8 mouse cellular contexts compared by ENCODE assay signal in genomic region chr4:57166922-57167870, GRCm38 (mm10). TPM values are rescaled to one million over a fixed set of nuclear protein-coding genes. Genes with fewer than 3 reads are reported as not detected.
A peak's percentile ranks its signal among the peaks of the same experiment; 100 is the strongest.
DNase-seq lines count a peak whose midpoint lies in the region; ATAC-seq and TF ChIP-seq lines count a peak whose summit lies in the region.

No protein-coding gene starts in this region.

- no peak overlapping the region for H3K4me2 ChIP-seq in hindbrain, embryonic 14.5 days (replicated peaks)
- H3K4me2 ChIP-seq in hindbrain, embryonic 16.5 days (ENCODE audit: low read length), result no peak overlapping the region

- DNase-seq in hindbrain, embryonic 14.5 days (ENCODE audit: low spot score), result peak; percentile 56
- DNase-seq in brain, embryonic 14.5 days (ENCODE audit: low read depth), result peak; percentile 34
- peak; percentile 33 for DNase-seq in kidney, adult 9 months
- peak; percentile 47 for DNase-seq in splenic B cell, adult 2 months (ENCODE audit: low read depth, low spot score)
- no peak for DNase-seq in heart, adult 18-20 months
- DNase-seq in heart, postnatal 36 days, result no peak
- DNase-seq in left cerebral cortex, postnatal 4 days, result no peak

- ATAC-seq in hindbrain, embryonic 14.5 days (ENCODE audit: low FRiP score), result no peak
- no peak for ATAC-seq in hindbrain, embryonic 16.5 days

- no peak overlapping the region for H3K4me3 ChIP-seq in hindbrain, embryonic 14.5 days (replicated peaks; ENCODE audit: low read length)
- no peak overlapping the region for H3K4me3 ChIP-seq in hindbrain, embryonic 16.5 days (ENCODE audit: low read length)

- no peak for TF ChIP-seq POLR2A in brain, embryonic 14.5 days (IDR thresholded peaks at IDR 0.05; ENCODE audit: borderline replicate concordance, extremely low read depth, insufficient read depth, insufficient read length, poor library complexity, severe bottlenecking)

- intact Hi-C loops in heart, postnatal 36 days (cut with DNase I), result no loop called here
- intact Hi-C loops in left cerebral cortex, postnatal 4 days (cut with DNase I), result no loop called here

- no peak overlapping the region for H3K27ac ChIP-seq in hindbrain, embryonic 14.5 days
- no peak overlapping the region for H3K27ac ChIP-seq in hindbrain, embryonic 16.5 days (ENCODE audit: low read depth, low read length)

- H3K36me3 ChIP-seq in hindbrain, embryonic 14.5 days (replicated peaks; ENCODE audit: control insufficient read depth, insufficient read depth), result no peaks in the 10 kb centered on the region
- no peaks in the 10 kb centered on the region for H3K36me3 ChIP-seq in hindbrain, embryonic 16.5 days (ENCODE audit: control insufficient read depth, insufficient read depth, low read length)
- no peaks in the 10 kb centered on the region for H3K36me3 ChIP-seq in splenic B cell, adult 2 months (ENCODE audit: control insufficient read depth, insufficient read depth, low read length, poor library complexity, severe bottlenecking)

- no peaks in the 10 kb centered on the region for H3K27me3 ChIP-seq in hindbrain, embryonic 14.5 days (ENCODE audit: control insufficient read depth, insufficient read depth, low read length)
- no peaks in the 10 kb centered on the region for H3K27me3 ChIP-seq in hindbrain, embryonic 16.5 days (replicated peaks; ENCODE audit: control insufficient read depth, insufficient read depth, low read length)
- no peaks in the 10 kb centered on the region for H3K27me3 ChIP-seq in splenic B cell, adult 2 months (ENCODE audit: control insufficient read depth, insufficient read depth, low read length, poor library complexity, severe bottlenecking)

- 60% methylated on average over 12 of the region's 12 CpGs for WGBS in hindbrain, embryonic 14.5 days
- 55% methylated on average over 12 of the region's 12 CpGs for WGBS in hindbrain, embryonic 16.5 days

- peak; percentile 24; the same call in 1 of the 2 replicates for TF ChIP-seq CTCF in brain, embryonic 14.5 days (IDR thresholded peaks at IDR 0.05; ENCODE audit: borderline replicate concordance, extremely low read depth, insufficient read depth, insufficient read length)

- no peaks in the 10 kb centered on the region for H3K9me3 ChIP-seq in hindbrain, embryonic 14.5 days (ENCODE audit: control insufficient read depth, low read length)
- H3K9me3 ChIP-seq in hindbrain, embryonic 16.5 days (ENCODE audit: control insufficient read depth, low read length), result no peaks in the 10 kb centered on the region

- no peak overlapping the region for H3K9ac ChIP-seq in hindbrain, embryonic 14.5 days
- no peak overlapping the region for H3K9ac ChIP-seq in hindbrain, embryonic 16.5 days (ENCODE audit: low read depth, low read length)

- H3K4me1 ChIP-seq in hindbrain, embryonic 14.5 days (replicated peaks; ENCODE audit: control insufficient read depth, insufficient read depth, low read length), result 0 out of 2 replicates have a peak, but pooled peaks cover 6% of the 10 kb centered on the region
- H3K4me1 ChIP-seq in hindbrain, embryonic 16.5 days (ENCODE audit: control insufficient read depth, insufficient read depth, low read depth, low read length), result peaks cover 7% of the 10 kb centered on the region

RNA-seq across cellular contexts. Expression of gene Epb41l4b, which starts 24.0 kb away (rescaled TPM):
- polyA plus RNA-seq in hindbrain, embryonic 14.5 days (2014; fragmentation: Nextera tagmentation; extraction: Ambion mirVana), result 3.8 and 4.2 TPM in 2 replicates
- 2.8 and 3.4 TPM in 2 replicates for polyA plus RNA-seq in hindbrain, embryonic 16.5 days (2015; fragmentation: Nextera tagmentation; extraction: Ambion mirVana)
- 5.3 and 8.7 TPM in 2 replicates for polyA plus RNA-seq in brain, embryonic 14.5 days (2012; rRNA removed)
- 1 to 10 TPM; 2.0 to 2.3 TPM for total RNA-seq in heart, adult 18-20 months (2021)
- total RNA-seq in heart, postnatal 36 days (2021), result 1 to 10 TPM; 2.8 to 3.3 TPM
- total RNA-seq in left cerebral cortex, postnatal 4 days (2021), result 1 to 10 TPM; 6.3 to 8.4 TPM

Comparison
In these comparisons a context has a peak if more than half of its experiments do, and no peak if none do; other contexts are left out.
1. DNase-seq: peak in hindbrain, embryonic 14.5 days (single experiment), brain, embryonic 14.5 days (single experiment), kidney, adult 9 months (single experiment) and splenic B cell, adult 2 months (single experiment); none in heart, adult 18-20 months (0 of 2), heart, postnatal 36 days (0 of 2) and left cerebral cortex, postnatal 4 days (single experiment).